Mouse (Mus musculus) thymus, postnatal 0 days (tissue): ENCODE data around the gene Pnpla2. TPM values are rescaled to one million over a fixed set of nuclear protein-coding genes. Genes with fewer than 3 reads are reported as not detected.

Source experiments
- DNase-seq: peaks from one replicate; pipeline ENCODE4 v3.0.0-alpha.2; 2015; ENCODE audit warnings: low spot score
- polyA plus RNA-seq: library from polyadenylated mRNA; unstranded; fragments of >200 nt; fragmentation: Nextera tagmentation; extraction: Ambion mirVana; gene quantifications from 2 replicates; pipeline ENCODE4 v1.2.1, GENCODE M21; 2015

The Pnpla2 gene
- polyA plus RNA-seq, 1 experiment from 2014 or later, result 50.5 TPM

GRCm38 (mm10) chr7:141431434-141432185 is 23.4 kb upstream of the Pnpla2 start:
- DNase-seq, result no peak

- no peak for DNase-seq
Observed at GRCm38 (mm10) chr7:141432186-141432611, 22.8 kb upstream of the Pnpla2 start.

- DNase-seq, result no peak
Observed at GRCm38 (mm10) chr7:141432741-141433516, 22.1 kb upstream of the Pnpla2 start.

- DNase-seq, result no peak
Observed at GRCm38 (mm10) chr7:141433517-141434400, 21.2 kb upstream of the Pnpla2 start.

- DNase-seq, result peak; percentile 59
Observed at GRCm38 (mm10) chr7:141434464-141434863, 20.5 kb upstream of the Pnpla2 start.

GRCm38 (mm10) chr7:141435129-141435855 is 19.7 kb upstream of the Pnpla2 start:
- peak; percentile 67 for DNase-seq

- DNase-seq, result no peak
Observed at GRCm38 (mm10) chr7:141435856-141436522, 19.0 kb upstream of the Pnpla2 start.

GRCm38 (mm10) chr7:141436523-141436892 is 18.5 kb upstream of the Pnpla2 start:
- no peak for DNase-seq

GRCm38 (mm10) chr7:141437178-141438120 is 17.5 kb upstream of the Pnpla2 start, which contains the start of gene Slc25a22:
Slc25a22 (minus strand) TSS chr7:141437892.
- peak; percentile 85 for DNase-seq

GRCm38 (mm10) chr7:141438201-141438968 is 16.6 kb upstream of the Pnpla2 start:
- no peak for DNase-seq

GRCm38 (mm10) chr7:141439140-141439679 is 15.8 kb upstream of the Pnpla2 start:
- no peak for DNase-seq

GRCm38 (mm10) chr7:141439811-141440210 is 15.2 kb upstream of the Pnpla2 start:
- DNase-seq, result no peak

GRCm38 (mm10) chr7:141440613-141441012 is 14.4 kb upstream of the Pnpla2 start:
- DNase-seq, result peak; percentile 57

GRCm38 (mm10) chr7:141441460-141441859 is 13.5 kb upstream of the Pnpla2 start:
- no peak for DNase-seq

- DNase-seq, result no peak
Observed at GRCm38 (mm10) chr7:141442199-141442598, 12.8 kb upstream of the Pnpla2 start.

- peak; percentile 54 for DNase-seq
Observed at GRCm38 (mm10) chr7:141443081-141443821, 11.7 kb upstream of the Pnpla2 start.

- DNase-seq, result peak; percentile 67
Observed at GRCm38 (mm10) chr7:141443828-141444237, 11.2 kb upstream of the Pnpla2 start, which contains the start of gene Pidd1. Pidd1 (minus strand) TSS chr7:141444025.
